Mouse (Mus musculus) heart, embryonic 14.5 days (tissue): ENCODE data around the gene Cadm1. TPM values are rescaled to one million over a fixed set of nuclear protein-coding genes. Genes with fewer than 3 reads are reported as not detected.

Experiments used
- ATAC-seq: fragments of 200-750 bp; cut with Nextera tagmentation; 2 replicates; pipeline ENCODE4 v1.8.0; 2017; ENCODE audit warnings: low read depth, moderate TSS enrichment; ENCODE audit not compliant: insufficient number of reproducible peaks, insufficient read depth, low FRiP score
- H3K27ac ChIP-seq, 2 experiments: fragments of 200-500 bp in 1 of 2; fragments of 300-500 bp in 1 of 2; sonication (generic) in 1 of 2; replicated peaks in 1 of 2; 2 replicates each; pipeline ENCODE4 v1.5.1; 2012 to 2014; ENCODE audit warnings: low read depth in 2 of 2, low read length in 2 of 2, control low read depth in 1 of 2, mild to moderate bottlenecking in 1 of 2, mixed read lengths in 1 of 2; ENCODE audit not compliant: control insufficient read depth in 1 of 2, insufficient read depth in 1 of 2
- H3K27me3 ChIP-seq: fragments of 300-500 bp; sonication (generic); 2 replicates; pipeline ENCODE4 v1.6.1; 2014; ENCODE audit warnings: mild to moderate bottlenecking, low read length, control low read depth; ENCODE audit not compliant: control insufficient read depth, insufficient read depth
- H3K36me3 ChIP-seq: fragments of 300-500 bp; sonication (generic); 2 replicates; pipeline ENCODE4 v1.6.1; 2014; ENCODE audit warnings: mild to moderate bottlenecking, control low read depth, low read length, mixed read lengths; ENCODE audit not compliant: control insufficient read depth, insufficient read depth
- H3K4me1 ChIP-seq, 2 experiments: fragments of 200-500 bp in 1 of 2; fragments of 300-500 bp in 1 of 2; sonication (generic) in 1 of 2; 2 replicates each; pipeline ENCODE4 v1.6.1; 2012 to 2014; ENCODE audit warnings: low read length in 2 of 2, control low read depth in 1 of 2, mixed read lengths in 1 of 2; ENCODE audit not compliant: control insufficient read depth in 2 of 2, insufficient read depth in 2 of 2
- H3K4me2 ChIP-seq: fragments of 300-500 bp; sonication (generic); 2 replicates; pipeline ENCODE4 v1.6.1; 2014; ENCODE audit warnings: mild to moderate bottlenecking, low read length
- H3K4me3 ChIP-seq, 2 experiments: fragments of 200-500 bp in 1 of 2; fragments of 300-500 bp in 1 of 2; sonication (generic) in 1 of 2; 2 replicates each; pipeline ENCODE4 v1.5.1; 2012 to 2014; ENCODE audit warnings: low read length in 2 of 2, mild to moderate bottlenecking in 2 of 2, control low read depth in 1 of 2, low read depth in 1 of 2, moderate library complexity in 1 of 2; ENCODE audit not compliant: control insufficient read depth in 1 of 2, insufficient read depth in 1 of 2
- H3K9ac ChIP-seq: fragments of 300-500 bp; sonication (generic); 2 replicates; pipeline ENCODE4 v1.6.1; 2014; ENCODE audit warnings: mild to moderate bottlenecking, low read length
- H3K9me3 ChIP-seq: fragments of 300-500 bp; sonication (generic); 2 replicates; pipeline ENCODE4 v1.6.1; 2016; ENCODE audit warnings: low read length, control low read depth; ENCODE audit not compliant: control insufficient read depth
- WGBS: fragments of 180-500 bp; shearing (Covaris S2); extraction: QIAGEN DNeasy Blood & Tissue Kit; methylation state at CpG from one replicate; pipeline ENCODE4 v1.1.7; 2014; 5-methylcytosine and 5-hydroxymethylcytosine counted together
- polyA plus RNA-seq: library from polyadenylated mRNA; unstranded; fragments of >200 nt; fragmentation: Nextera tagmentation; extraction: Ambion mirVana; gene quantifications from 2 replicates; pipeline ENCODE4 v1.2.1, GENCODE M21; 2014

Gene Cadm1
- polyA plus RNA-seq, 1 experiment from 2014 or later = 16.5 TPM

DNA sequence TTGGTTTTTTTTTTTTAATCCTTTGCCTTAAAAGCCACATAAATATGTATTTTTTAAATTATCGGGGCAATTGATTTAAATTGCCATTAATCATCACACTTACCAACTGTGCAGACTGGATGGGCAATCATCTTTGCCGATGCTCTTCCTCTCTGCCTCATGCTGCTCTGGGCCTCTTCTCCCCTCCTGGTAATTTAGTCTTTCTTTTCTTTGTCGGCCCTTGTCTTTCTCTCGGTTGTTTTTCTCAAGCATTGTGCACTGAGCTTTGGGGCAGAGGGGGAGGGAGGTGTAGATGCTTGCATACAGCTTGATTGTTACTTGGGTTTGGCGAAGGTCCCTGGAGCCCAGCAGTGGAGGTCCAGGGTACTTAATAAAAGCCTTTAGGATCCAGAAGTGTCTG is 318.8 kb downstream of the Cadm1 start:
- Histone ChIP-seq H3K27ac (no peak overlapping the region), H3K4me1 (peaks cover 0 to 2% of the 10 kb centered on the region in 2 experiments; a peak in 1 of 4 replicates), H3K27me3 (no peaks in the 10 kb centered on the region), H3K36me3 (no peaks in the 10 kb centered on the region), H3K9ac (no peak overlapping the region), H3K4me2 (no peak overlapping the region), H3K9me3 (no peaks in the 10 kb centered on the region), H3K4me3 (no peak overlapping the region)
- 75% methylated on average over 5 of the region's 5 CpGs for WGBS
- no peak for ATAC-seq

DNA sequence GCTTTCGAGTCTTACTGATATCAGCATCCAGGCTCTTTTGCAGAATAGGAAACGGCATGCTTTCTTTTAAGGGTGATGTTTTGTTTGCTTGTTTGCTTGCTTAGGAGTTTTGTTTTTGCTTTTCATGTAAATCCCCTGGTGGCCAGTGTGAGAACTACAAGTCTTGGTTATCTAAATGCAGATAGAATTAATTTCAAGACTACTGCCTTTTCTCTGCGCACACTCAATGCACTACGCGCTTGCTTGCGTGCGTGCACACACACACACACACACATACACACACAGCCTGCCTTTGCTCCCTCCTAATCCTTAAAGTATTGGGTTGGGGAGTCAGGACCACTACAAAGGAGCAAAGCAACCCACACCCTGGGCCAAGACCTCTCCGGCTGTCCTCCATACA is 326.3 kb downstream of the Cadm1 start:
- Histone ChIP-seq H3K36me3 (no peaks in the 10 kb centered on the region), H3K27me3 (no peaks in the 10 kb centered on the region), H3K4me2 (no peak overlapping the region), H3K27ac (no peak overlapping the region), H3K4me1 (peaks cover 0 to 2% of the 10 kb centered on the region in 2 experiments; a peak in 1 of 4 replicates), H3K9me3 (no peaks in the 10 kb centered on the region), H3K9ac (no peak overlapping the region), H3K4me3 (no peak overlapping the region)
- ATAC-seq = no peak
- 77% methylated on average over 8 of the region's 8 CpGs for WGBS

DNA sequence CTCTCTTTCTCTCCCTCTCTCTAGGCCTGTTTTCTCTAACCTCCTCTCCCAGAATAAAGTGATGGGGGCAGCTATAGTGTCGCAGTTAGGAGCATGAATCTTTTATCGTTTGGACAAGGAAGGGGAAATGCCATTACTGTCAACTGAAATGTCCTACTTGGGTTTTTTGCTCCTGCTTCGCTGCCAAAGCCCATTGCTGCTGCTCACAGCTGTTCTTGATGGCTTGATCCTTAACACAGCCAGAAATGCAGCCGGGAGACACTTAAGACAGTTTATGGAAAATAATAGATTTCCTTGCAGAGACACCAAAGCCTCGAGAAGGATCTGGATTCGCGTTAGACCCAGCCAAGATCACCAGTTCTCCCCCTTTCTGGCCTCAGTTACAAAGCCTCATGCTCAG is 327.3 kb downstream of the Cadm1 start:
- no peak for ATAC-seq
- no peaks in the 10 kb centered on the region; a peak in 1 of 4 replicates for H3K4me1 ChIP-seq

DNA sequence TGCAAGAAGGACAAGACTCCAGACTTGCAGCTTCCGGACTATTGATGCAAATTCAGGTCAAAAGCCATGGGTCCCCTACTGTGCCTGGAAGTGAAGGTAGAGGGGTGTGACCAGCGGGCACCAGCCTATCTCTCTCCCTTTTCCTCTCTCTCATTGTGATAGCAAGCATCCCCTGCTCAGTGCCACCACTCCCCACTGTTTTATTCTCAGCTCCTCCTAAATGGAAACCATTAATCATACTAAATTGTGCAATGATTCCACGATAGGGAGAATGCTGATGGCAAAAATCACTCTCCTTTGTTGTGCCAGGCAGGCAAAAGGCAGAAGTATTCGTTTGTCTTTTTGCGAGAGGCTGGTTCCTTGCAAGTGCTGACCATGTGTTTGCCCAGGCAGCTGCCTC is 328.2 kb downstream of the Cadm1 start:
- H3K4me2 ChIP-seq = no peak overlapping the region
- WGBS = 75% methylated on average over 5 of the region's 5 CpGs
- H3K27ac ChIP-seq = no peak overlapping the region
- H3K36me3 ChIP-seq = no peaks in the 10 kb centered on the region
- H3K9me3 ChIP-seq = no peaks in the 10 kb centered on the region
- no peak for ATAC-seq
- no peaks in the 10 kb centered on the region for H3K27me3 ChIP-seq
- H3K4me3 ChIP-seq = no peak overlapping the region
- no peak overlapping the region for H3K9ac ChIP-seq
- H3K4me1 ChIP-seq = no peaks in the 10 kb centered on the region; a peak in 1 of 4 replicates

More for the DNA sequence above, 327.3 kb downstream of the Cadm1 start:
- H3K9me3 ChIP-seq = no peaks in the 10 kb centered on the region
- H3K27me3 ChIP-seq = no peaks in the 10 kb centered on the region
- H3K36me3 ChIP-seq = no peaks in the 10 kb centered on the region
- H3K9ac ChIP-seq = no peak overlapping the region
- H3K4me3 ChIP-seq = no peak overlapping the region
- H3K27ac ChIP-seq = no peak overlapping the region
- H3K4me2 ChIP-seq = no peak overlapping the region
- WGBS = 75% methylated on average over 7 of the region's 7 CpGs

DNA sequence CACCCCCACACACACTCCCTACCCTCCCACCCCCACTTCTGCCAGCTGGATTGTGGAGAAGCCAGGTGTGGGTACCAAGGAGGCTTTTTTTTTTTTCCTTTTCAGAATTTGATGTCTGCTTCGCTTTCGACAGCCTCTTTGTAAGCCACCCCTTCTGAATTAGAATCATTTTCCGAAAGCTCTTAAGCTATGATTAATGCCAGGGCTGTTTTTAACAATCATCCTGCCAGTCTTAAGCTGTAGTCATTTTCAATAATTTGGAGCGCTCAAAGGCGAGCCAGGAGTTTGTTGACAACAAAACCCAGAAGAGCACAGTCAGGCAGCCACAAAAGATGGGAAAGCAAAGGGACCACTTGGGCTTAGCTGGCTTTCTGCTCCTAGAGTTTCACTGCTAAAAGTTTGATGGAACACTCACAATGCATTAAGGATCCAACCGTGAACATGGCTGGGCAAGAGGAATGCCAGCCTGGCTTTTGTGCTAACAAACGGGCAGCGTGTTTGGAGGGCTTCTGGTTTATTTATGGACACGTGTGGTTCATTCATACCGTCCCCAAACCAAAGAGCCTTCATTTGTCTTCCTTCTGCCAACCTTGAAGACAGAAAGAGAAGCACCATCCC is 328.9 kb downstream of the Cadm1 start:
- no peaks in the 10 kb centered on the region for H3K9me3 ChIP-seq
- no peaks in the 10 kb centered on the region for H3K36me3 ChIP-seq
- WGBS = 78% methylated on average over 10 of the region's 10 CpGs
- H3K27me3 ChIP-seq = no peaks in the 10 kb centered on the region
- ATAC-seq = no peak
- no peak overlapping the region for H3K9ac ChIP-seq
- H3K27ac ChIP-seq = no peak overlapping the region
- no peaks in the 10 kb centered on the region; a peak in 1 of 4 replicates for H3K4me1 ChIP-seq
- no peak overlapping the region for H3K4me2 ChIP-seq
- H3K4me3 ChIP-seq = no peak overlapping the region

DNA sequence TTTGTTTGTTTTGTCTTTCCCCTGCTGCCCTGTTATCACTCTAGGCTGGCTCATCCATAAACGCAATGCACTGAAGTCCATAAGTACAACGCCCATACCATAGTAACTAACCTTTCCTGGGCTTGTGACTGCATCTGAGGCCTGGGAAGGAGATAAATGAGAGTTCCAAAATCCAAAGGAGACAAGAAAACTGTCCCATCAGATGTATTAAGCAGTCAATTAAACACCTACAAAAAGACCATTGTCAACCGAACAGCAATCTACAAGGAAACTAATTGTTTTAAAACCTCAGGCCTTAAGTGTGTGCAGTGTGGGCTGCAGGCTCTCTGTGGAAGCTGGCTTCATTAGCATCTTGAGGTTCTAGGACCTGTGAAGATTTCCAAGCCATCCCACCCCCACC is 331.0 kb downstream of the Cadm1 start:
- Histone ChIP-seq H3K36me3 (no peaks in the 10 kb centered on the region), H3K27me3 (0 out of 2 replicates have a peak, but pooled peaks cover 2% of the 10 kb centered on the region), H3K4me1 (no peaks in the 10 kb centered on the region; a peak in 1 of 4 replicates), H3K9ac (no peak overlapping the region), H3K4me2 (no peak overlapping the region), H3K27ac (no peak overlapping the region), H3K4me3 (no peak overlapping the region), H3K9me3 (no peaks in the 10 kb centered on the region)
- no peak for ATAC-seq
- 73% methylated on average over 3 of the region's 3 CpGs for WGBS

DNA sequence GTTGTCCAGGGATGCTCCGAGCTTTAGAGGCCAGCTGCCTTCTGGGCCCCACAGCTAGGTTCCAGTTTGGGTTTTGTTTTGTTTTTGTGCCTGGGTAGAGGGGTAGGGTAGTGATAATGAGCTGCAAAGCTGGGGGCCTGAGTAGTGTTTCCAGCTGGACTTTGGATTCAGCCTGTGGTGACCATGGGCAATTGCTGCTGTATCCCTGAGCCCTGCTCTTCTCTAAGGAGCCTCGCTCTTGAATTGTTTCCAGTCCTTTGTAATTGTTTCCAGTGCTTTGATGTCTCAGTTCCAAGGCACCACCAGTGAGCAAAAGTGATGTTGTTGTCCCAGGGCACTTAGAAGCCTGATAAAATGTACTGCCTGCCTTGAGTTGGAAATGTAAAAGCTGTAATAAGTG is 331.8 kb downstream of the Cadm1 start:
- H3K27me3 ChIP-seq = 0 out of 2 replicates have a peak, but pooled peaks cover 2% of the 10 kb centered on the region
- no peak overlapping the region for H3K27ac ChIP-seq
- no peaks in the 10 kb centered on the region for H3K36me3 ChIP-seq
- H3K9me3 ChIP-seq = no peaks in the 10 kb centered on the region
- no peak for ATAC-seq
- H3K4me3 ChIP-seq = no peak overlapping the region
- no peaks in the 10 kb centered on the region; a peak in 1 of 4 replicates for H3K4me1 ChIP-seq
- WGBS = 52% methylated on average over 2 of the region's 2 CpGs
- H3K9ac ChIP-seq = no peak overlapping the region
- no peak overlapping the region for H3K4me2 ChIP-seq

DNA sequence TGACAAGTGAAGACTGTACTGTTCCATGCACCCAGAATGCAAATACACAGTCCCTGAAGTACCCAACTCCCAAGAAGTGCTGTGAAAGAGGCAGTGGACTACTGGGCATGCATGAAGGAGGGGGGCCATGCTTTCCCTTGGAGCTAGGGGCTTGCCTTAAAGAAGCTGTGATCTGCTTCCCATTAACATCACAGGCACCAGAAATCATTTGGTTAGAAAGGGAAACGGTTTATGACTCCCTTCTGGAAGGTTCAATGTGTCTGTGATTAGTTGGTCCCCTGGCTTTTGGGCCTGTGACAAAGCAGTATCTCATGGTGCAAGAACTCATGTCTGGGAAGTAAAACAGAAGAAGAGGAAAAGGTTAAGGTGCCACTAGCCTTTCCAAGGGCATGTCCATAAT is 336.0 kb downstream of the Cadm1 start:
- H3K4me2 ChIP-seq = no peak overlapping the region
- 0 out of 2 replicates have a peak, but pooled peaks cover 2% of the 10 kb centered on the region for H3K27me3 ChIP-seq
- no peaks in the 10 kb centered on the region for H3K36me3 ChIP-seq
- H3K4me1 ChIP-seq = no peaks in the 10 kb centered on the region; a peak in 1 of 4 replicates
- no peaks in the 10 kb centered on the region for H3K9me3 ChIP-seq
- ATAC-seq = no peak
- no peak overlapping the region for H3K9ac ChIP-seq
- 69% methylated on average over 1 of the region's 1 CpGs for WGBS
- H3K27ac ChIP-seq = no peak overlapping the region
- no peak overlapping the region for H3K4me3 ChIP-seq
